Mouse (Mus musculus): ENCODE data around the gene Rapsn. TPM values are rescaled to one million over a fixed set of nuclear protein-coding genes. Genes with fewer than 3 reads are reported as not detected.
A peak's percentile ranks its signal among the peaks of the same experiment; 100 is the strongest.
"Not testable (repeated sequence)": the region's sequence is repeated elsewhere in the genome, so short reads cannot be mapped to it uniquely, and the experiment has no call there.

The Rapsn gene
- 1.0 and 1.5 TPM in 2 replicates for polyA plus RNA-seq (2012; rRNA removed)

- Histone ChIP-seq H3K4me1 (ENCODE audit: control insufficient read depth, insufficient read depth, low read length) (no peaks in the 10 kb centered on the region), H3K27ac (ENCODE audit: insufficient read depth, low read length) (no peak within 1 kb of the TSS), H3K4me3 (replicated peaks; ENCODE audit: insufficient read depth, low read depth, low read length) (no peak within 1 kb of the TSS), H3K27me3 (ENCODE audit: control insufficient read depth, insufficient read depth, low read length) (no peaks in the 10 kb centered on the region)
- DNase-seq: no peak
- WGBS: 55% methylated on average over 9 of the region's 9 CpGs
- TF ChIP-seq CTCF (IDR thresholded peaks at IDR 0.05; ENCODE audit: borderline replicate concordance, insufficient read depth, low read depth, low read length): no peak
- TF ChIP-seq POLR2A (IDR thresholded peaks at IDR 0.05; ENCODE audit: borderline replicate concordance, insufficient read depth, low read length): no peak
These were observed at the start of gene Rapsn for GRCm38 (mm10) chr2:91035385-91035784. Gene Rapsn, plus strand, starts transcription at chr2:91035620.

- peaks cover 12% of the 10 kb centered on the region for H3K4me1 ChIP-seq (ENCODE audit: control insufficient read depth, insufficient read depth, low read length)
- TF ChIP-seq CTCF (IDR thresholded peaks at IDR 0.05; ENCODE audit: borderline replicate concordance, insufficient read depth, low read depth, low read length) (no peak), POLR2A (IDR thresholded peaks at IDR 0.05; ENCODE audit: borderline replicate concordance, insufficient read depth, low read length) (no peak)
- no peak overlapping the region for H3K4me3 ChIP-seq (replicated peaks; ENCODE audit: insufficient read depth, low read depth, low read length)
- no peak overlapping the region for H3K27ac ChIP-seq (ENCODE audit: insufficient read depth, low read length)
- no peaks in the 10 kb centered on the region for H3K27me3 ChIP-seq (ENCODE audit: control insufficient read depth, insufficient read depth, low read length)
- WGBS: 87% methylated on average over 3 of the region's 3 CpGs
- DNase-seq: no peak
These were observed 49.4 kb upstream of the Rapsn start for GRCm38 (mm10) chr2:90986055-90986454.

GRCm38 (mm10) chr2:91008536-91008935, 26.9 kb upstream of the Rapsn start:
- peak; percentile 46 to 61 for DNase-seq
- TF ChIP-seq POLR2A (IDR thresholded peaks at IDR 0.05; ENCODE audit: borderline replicate concordance, insufficient read depth, low read length): no peak
- TF ChIP-seq CTCF (IDR thresholded peaks at IDR 0.05; ENCODE audit: borderline replicate concordance, insufficient read depth, low read depth, low read length): no peak
- Histone ChIP-seq H3K4me3 (replicated peaks; ENCODE audit: insufficient read depth, low read depth, low read length) (no peak overlapping the region), H3K27me3 (ENCODE audit: control insufficient read depth, insufficient read depth, low read length) (no peaks in the 10 kb centered on the region), H3K27ac (ENCODE audit: insufficient read depth, low read length) (no peak overlapping the region; the same call in 1 of the 2 replicates), H3K4me1 (ENCODE audit: control insufficient read depth, insufficient read depth, low read length) (no peaks in the 10 kb centered on the region; the same call in 1 of the 2 replicates)
- WGBS: 83% methylated on average over 8 of the region's 8 CpGs

- Histone ChIP-seq H3K27ac (ENCODE audit: insufficient read depth, low read length) (peak overlapping the region; percentile 90; the same call in 1 of the 2 replicates), H3K27me3 (ENCODE audit: control insufficient read depth, insufficient read depth, low read length) (no peaks in the 10 kb centered on the region), H3K4me1 (ENCODE audit: control insufficient read depth, insufficient read depth, low read length) (peaks cover 26% of the 10 kb centered on the region), H3K4me3 (replicated peaks; ENCODE audit: insufficient read depth, low read depth, low read length) (no peak overlapping the region)
- 85% methylated on average over 2 of the region's 2 CpGs for WGBS
- TF ChIP-seq POLR2A (IDR thresholded peaks at IDR 0.05; ENCODE audit: borderline replicate concordance, insufficient read depth, low read length): no peak
- no peak for TF ChIP-seq CTCF (IDR thresholded peaks at IDR 0.05; ENCODE audit: borderline replicate concordance, insufficient read depth, low read depth, low read length)
- no peak for DNase-seq
These were observed 21.5 kb upstream of the Rapsn start for GRCm38 (mm10) chr2:91013881-91014280.

- DNase-seq: peak; percentile 79 to 90
- Histone ChIP-seq H3K27me3 (ENCODE audit: control insufficient read depth, insufficient read depth, low read length) (no peaks in the 10 kb centered on the region), H3K4me3 (replicated peaks; ENCODE audit: insufficient read depth, low read depth, low read length) (no peak overlapping the region), H3K4me1 (ENCODE audit: control insufficient read depth, insufficient read depth, low read length) (peaks cover 26% of the 10 kb centered on the region), H3K27ac (ENCODE audit: insufficient read depth, low read length) (peak overlapping the region; percentile 97)
- 3% methylated on average over 4 of the region's 4 CpGs for WGBS
- TF ChIP-seq CTCF (IDR thresholded peaks at IDR 0.05; ENCODE audit: borderline replicate concordance, insufficient read depth, low read depth, low read length) (no peak), POLR2A (IDR thresholded peaks at IDR 0.05; ENCODE audit: borderline replicate concordance, insufficient read depth, low read length) (no peak)
These were observed 20.0 kb upstream of the Rapsn start for GRCm38 (mm10) chr2:91015386-91015785.

- Histone ChIP-seq H3K4me3 (replicated peaks; ENCODE audit: insufficient read depth, low read depth, low read length) (no peak overlapping the region), H3K27me3 (ENCODE audit: control insufficient read depth, insufficient read depth, low read length) (no peaks in the 10 kb centered on the region), H3K4me1 (ENCODE audit: control insufficient read depth, insufficient read depth, low read length) (peaks cover 26% of the 10 kb centered on the region), H3K27ac (ENCODE audit: insufficient read depth, low read length) (peak overlapping the region; percentile 91)
- WGBS: 17% methylated on average over 8 of the region's 8 CpGs
- DNase-seq: peak; percentile 57 to 62
- TF ChIP-seq POLR2A (IDR thresholded peaks at IDR 0.05; ENCODE audit: borderline replicate concordance, insufficient read depth, low read length) (no peak), CTCF (IDR thresholded peaks at IDR 0.05; ENCODE audit: borderline replicate concordance, insufficient read depth, low read depth, low read length) (peak; percentile 47)
These were observed 17.2 kb upstream of the Rapsn start for GRCm38 (mm10) chr2:91018061-91018788.

- WGBS: 98% methylated on average over 3 of the region's 3 CpGs
- DNase-seq: no peak
- TF ChIP-seq CTCF (IDR thresholded peaks at IDR 0.05; ENCODE audit: borderline replicate concordance, insufficient read depth, low read depth, low read length): no peak
- TF ChIP-seq POLR2A (IDR thresholded peaks at IDR 0.05; ENCODE audit: borderline replicate concordance, insufficient read depth, low read length): no peak
- no peak overlapping the region for H3K27ac ChIP-seq (ENCODE audit: insufficient read depth, low read length)
- no peaks in the 10 kb centered on the region for H3K27me3 ChIP-seq (ENCODE audit: control insufficient read depth, insufficient read depth, low read length)
- peaks cover 20% of the 10 kb centered on the region for H3K4me1 ChIP-seq (ENCODE audit: control insufficient read depth, insufficient read depth, low read length)
- H3K4me3 ChIP-seq (replicated peaks; ENCODE audit: insufficient read depth, low read depth, low read length): no peak overlapping the region
These were observed 15.5 kb upstream of the Rapsn start for GRCm38 (mm10) chr2:91019911-91020310.

GRCm38 (mm10) chr2:91022266-91022665, 13.2 kb upstream of the Rapsn start:
- WGBS: 94% methylated on average over 7 of the region's 7 CpGs
- H3K4me3 ChIP-seq (replicated peaks; ENCODE audit: insufficient read depth, low read depth, low read length); H3K27me3 ChIP-seq (ENCODE audit: control insufficient read depth, insufficient read depth, low read length); H3K27ac ChIP-seq (ENCODE audit: insufficient read depth, low read length); DNase-seq: not testable (repeated sequence)
- H3K4me1 ChIP-seq (ENCODE audit: control insufficient read depth, insufficient read depth, low read length): peaks cover 10% of the 10 kb centered on the region
